12 mouse cellular contexts compared by ENCODE assay signal in genomic region chr6:41662320-41662719, GRCm38 (mm10). TPM values are rescaled to one million over a fixed set of nuclear protein-coding genes. Genes with fewer than 3 reads are reported as not detected.
DNase-seq lines count a peak whose midpoint lies in the region; ATAC-seq lines count a peak whose summit lies in the region.
"Had no signal": no experiment of that assay in that cellular context is flagged by ENCODE, and none has a peak within 500 bp of the region (broad histone marks: within the 10 kb centered on the region; RNA-seq: fewer than 3 reads in every experiment).

No protein-coding gene starts in this region.

- no peaks in the 10 kb centered on the region for H3K4me1 ChIP-seq in forebrain, embryonic 14.5 days (ENCODE audit: control insufficient read depth, insufficient read depth, low read length)
- no peaks in the 10 kb centered on the region for H3K4me1 ChIP-seq in forebrain, embryonic 13.5 days
- H3K4me1 ChIP-seq: stomach, embryonic 15.5 days had no signal

- H3K9me3 ChIP-seq in forebrain, embryonic 14.5 days (replicated peaks; ENCODE audit: control insufficient read depth, low read length): no peaks in the 10 kb centered on the region
- H3K9me3 ChIP-seq in forebrain, embryonic 13.5 days (replicated peaks): no peaks in the 10 kb centered on the region
- H3K9me3 ChIP-seq: stomach, embryonic 15.5 days had no signal

- no peaks in the 10 kb centered on the region for H3K27me3 ChIP-seq in forebrain, embryonic 14.5 days (replicated peaks; ENCODE audit: control insufficient read depth, insufficient read depth, low read length)
- no peaks in the 10 kb centered on the region for H3K27me3 ChIP-seq in forebrain, embryonic 13.5 days
- H3K27me3 ChIP-seq: stomach, embryonic 15.5 days had no signal

- peak; percentile 3 for DNase-seq in forebrain, embryonic 14.5 days (ENCODE audit: low spot score)
- DNase-seq in right cerebral cortex, adult 18-20 months: peak; percentile 3
- no peak for DNase-seq in right cerebral cortex, postnatal 4 days
- peak; percentile 32 for DNase-seq in thymus, postnatal 4 days
- no peak for DNase-seq in ovary, postnatal 14 days (ENCODE audit: low spot score)
- no peak for DNase-seq in urinary bladder, adult 18-20 months (ENCODE audit: low spot score in 2 of 2)

- no peak overlapping the region for H3K27ac ChIP-seq in forebrain, embryonic 14.5 days (ENCODE audit: low read depth, low read length)
- no peak overlapping the region for H3K27ac ChIP-seq in forebrain, embryonic 13.5 days
- H3K27ac ChIP-seq: stomach, embryonic 15.5 days had no signal

- H3K36me3 ChIP-seq in forebrain, embryonic 14.5 days (ENCODE audit: control insufficient read depth, insufficient read depth, low read length): no peaks in the 10 kb centered on the region
- H3K36me3 ChIP-seq in forebrain, embryonic 13.5 days (ENCODE audit: poor library complexity, severe bottlenecking): no peaks in the 10 kb centered on the region
- H3K36me3 ChIP-seq: stomach, embryonic 15.5 days had no signal

- H3K9ac ChIP-seq in forebrain, embryonic 14.5 days (ENCODE audit: low read length): no peak overlapping the region
- H3K9ac ChIP-seq in forebrain, embryonic 13.5 days: no peak overlapping the region
- H3K9ac ChIP-seq: stomach, embryonic 15.5 days had no signal

- ATAC-seq in forebrain, embryonic 14.5 days: no peak
- no peak for ATAC-seq in forebrain, embryonic 13.5 days
- peak; percentile 70 for ATAC-seq in granulocyte monocyte progenitor cell, adult 5-6 weeks (replicated peaks; ENCODE audit: poor library complexity, severe bottlenecking)

- 33% methylated on average over 2 of the region's 2 CpGs for whole genome bisulfite sequencing in forebrain, embryonic 14.5 days
- WGBS in forebrain, embryonic 13.5 days: 27% methylated on average over 2 of the region's 2 CpGs

- H3K4me3 ChIP-seq in forebrain, embryonic 14.5 days (ENCODE audit: low read depth, low read length): no peak overlapping the region
- H3K4me3 ChIP-seq in forebrain, embryonic 13.5 days: no peak overlapping the region
- H3K4me3 ChIP-seq: stomach, embryonic 15.5 days had no signal

- no peak overlapping the region for H3K4me2 ChIP-seq in forebrain, embryonic 14.5 days (ENCODE audit: low read length)
- no peak overlapping the region for H3K4me2 ChIP-seq in forebrain, embryonic 13.5 days
- H3K4me2 ChIP-seq: stomach, embryonic 15.5 days had no signal

RNA-seq across cellular contexts. Expression of gene Trpv5, which starts 18.2 kb away (rescaled TPM):
- polyA plus RNA-seq in forebrain, embryonic 14.5 days (2014; fragmentation: Nextera tagmentation; extraction: Ambion mirVana): not detected in 2 replicates
- not detected in 2 replicates for polyA plus RNA-seq in forebrain, embryonic 13.5 days (2015; fragmentation: Nextera tagmentation; extraction: Ambion mirVana)
- total RNA-seq in granulocyte monocyte progenitor cell, adult 5-6 weeks (2014; fragmentation: Nextera tagmentation): not detected in 2 replicates
- not detected in 2 replicates for total RNA-seq in granulocyte monocyte progenitor cell, adult 5-6 weeks (2017)
- total RNA-seq: heart, adult 8-10 months; neutrophil, adult 5-6 weeks had no signal
- polyA plus RNA-seq: cerebellum, adult 2 months had no signal

RNA-seq across cellular contexts. Expression of gene Llcfc1, which starts 21.9 kb away (rescaled TPM):
- not detected in 2 replicates for polyA plus RNA-seq in forebrain, embryonic 14.5 days (2014; fragmentation: Nextera tagmentation; extraction: Ambion mirVana)
- not detected in 2 replicates for polyA plus RNA-seq in forebrain, embryonic 13.5 days (2015; fragmentation: Nextera tagmentation; extraction: Ambion mirVana)
- total RNA-seq in granulocyte monocyte progenitor cell, adult 5-6 weeks (2014; fragmentation: Nextera tagmentation): not detected in 2 replicates
- total RNA-seq in granulocyte monocyte progenitor cell, adult 5-6 weeks (2017): not detected in 2 replicates
- total RNA-seq: heart, adult 8-10 months; neutrophil, adult 5-6 weeks had no signal
- polyA plus RNA-seq: cerebellum, adult 2 months had no signal

RNA-seq across cellular contexts. Expression of gene Trpv6, which starts 26.1 kb away (rescaled TPM):
- 0.54 and 0.55 TPM in 2 replicates for polyA plus RNA-seq in forebrain, embryonic 14.5 days (2014; fragmentation: Nextera tagmentation; extraction: Ambion mirVana)
- 0.25 and 0.46 TPM in 2 replicates for polyA plus RNA-seq in forebrain, embryonic 13.5 days (2015; fragmentation: Nextera tagmentation; extraction: Ambion mirVana)
- not detected in 2 replicates for total RNA-seq in granulocyte monocyte progenitor cell, adult 5-6 weeks (2014; fragmentation: Nextera tagmentation)
- not detected in 2 replicates for total RNA-seq in granulocyte monocyte progenitor cell, adult 5-6 weeks (2017)
- total RNA-seq: heart, adult 8-10 months; neutrophil, adult 5-6 weeks had no signal

RNA-seq across cellular contexts. Expression of gene Kel, which starts 41.8 kb away (rescaled TPM):
- 0.30 and 0.56 TPM in 2 replicates for polyA plus RNA-seq in forebrain, embryonic 14.5 days (2014; fragmentation: Nextera tagmentation; extraction: Ambion mirVana)
- polyA plus RNA-seq in forebrain, embryonic 13.5 days (2015; fragmentation: Nextera tagmentation; extraction: Ambion mirVana): 0.81 and 2.9 TPM in 2 replicates
- total RNA-seq in granulocyte monocyte progenitor cell, adult 5-6 weeks (2014; fragmentation: Nextera tagmentation): 0.98 and 13.5 TPM in 2 replicates
- total RNA-seq in granulocyte monocyte progenitor cell, adult 5-6 weeks (2017): 0.13 and 1.7 TPM in 2 replicates
- polyA plus RNA-seq: cerebellum, adult 2 months had no signal

RNA-seq across cellular contexts. Expression of gene Ephb6, which starts 57.0 kb away (rescaled TPM):
- 20.2 and 24.7 TPM in 2 replicates for polyA plus RNA-seq in forebrain, embryonic 14.5 days (2014; fragmentation: Nextera tagmentation; extraction: Ambion mirVana)
- 19.2 TPM in 2 replicates for polyA plus RNA-seq in forebrain, embryonic 13.5 days (2015; fragmentation: Nextera tagmentation; extraction: Ambion mirVana)
- 0.09 and 1.7 TPM in 2 replicates for total RNA-seq in granulocyte monocyte progenitor cell, adult 5-6 weeks (2014; fragmentation: Nextera tagmentation)
- total RNA-seq in granulocyte monocyte progenitor cell, adult 5-6 weeks (2017): 1.2 and 5.4 TPM in 2 replicates

Comparison
In these comparisons a context has a peak if more than half of its experiments do, and no peak if none do; other contexts are left out.
1. DNase-seq: peak in forebrain, embryonic 14.5 days (single experiment), right cerebral cortex, adult 18-20 months (single experiment) and thymus, postnatal 4 days (single experiment); none in right cerebral cortex, postnatal 4 days (single experiment), ovary, postnatal 14 days (single experiment) and urinary bladder, adult 18-20 months (0 of 2).